15 mouse cellular contexts compared by ENCODE assay signal in genomic region chr15:96749534-96750256, GRCm38 (mm10). TPM values are rescaled to one million over a fixed set of nuclear protein-coding genes. Genes with fewer than 3 reads are reported as not detected.
DNase-seq lines count a peak whose midpoint lies in the region; ATAC-seq lines count a peak whose summit lies in the region.
"Had no signal": no experiment of that assay in that cellular context is flagged by ENCODE, and none has a peak within 500 bp of the region (broad histone marks: within the 10 kb centered on the region; RNA-seq: fewer than 3 reads in every experiment).

No protein-coding gene starts in this region.

- peaks cover 3% of the 10 kb centered on the region; the same call in 1 of the 2 replicates for H3K4me1 ChIP-seq in midbrain, embryonic 15.5 days
- no peaks in the 10 kb centered on the region for H3K4me1 ChIP-seq in midbrain, embryonic 11.5 days (ENCODE audit: control insufficient read depth, insufficient read depth, low read length)
- H3K4me1 ChIP-seq in heart, embryonic 16.5 days (ENCODE audit: control insufficient read depth, insufficient read depth, low read length): peaks cover 27% of the 10 kb centered on the region
- H3K4me1 ChIP-seq in neural tube, embryonic 15.5 days: peaks cover 15% of the 10 kb centered on the region
- H3K4me1 ChIP-seq: limb, embryonic 13.5 days had no signal

- H3K27me3 ChIP-seq in midbrain, embryonic 15.5 days (replicated peaks): no peaks in the 10 kb centered on the region
- H3K27me3 ChIP-seq in midbrain, embryonic 11.5 days (ENCODE audit: control insufficient read depth, insufficient read depth, low read length): no peaks in the 10 kb centered on the region
- H3K27me3 ChIP-seq in heart, embryonic 16.5 days (ENCODE audit: control insufficient read depth, insufficient read depth, low read length): no peaks in the 10 kb centered on the region
- H3K27me3 ChIP-seq in neural tube, embryonic 15.5 days (replicated peaks): no peaks in the 10 kb centered on the region
- H3K27me3 ChIP-seq: limb, embryonic 13.5 days had no signal

- H3K27ac ChIP-seq in midbrain, embryonic 15.5 days: peak overlapping the region; percentile 52; the same call in 1 of the 2 replicates
- no peak overlapping the region for H3K27ac ChIP-seq in midbrain, embryonic 11.5 days (ENCODE audit: low read depth, low read length)
- peak overlapping the region; percentile 99 for H3K27ac ChIP-seq in heart, embryonic 16.5 days (ENCODE audit: low read length)
- no peak overlapping the region for H3K27ac ChIP-seq in neural tube, embryonic 15.5 days (replicated peaks)
- H3K27ac ChIP-seq: hindbrain, embryonic 14.5 days; limb, embryonic 13.5 days had no signal

- no peak for ATAC-seq in midbrain, embryonic 15.5 days (replicated peaks)
- ATAC-seq in midbrain, embryonic 11.5 days (ENCODE audit: low FRiP score): no peak
- peak; percentile 18; the same call in 1 of the 2 replicates for ATAC-seq in heart, embryonic 16.5 days (replicated peaks; ENCODE audit: extremely low read depth, insufficient read depth, low FRiP score)
- ATAC-seq in neural tube, embryonic 15.5 days (ENCODE audit: low FRiP score): no peak

- DNase-seq in heart, adult 18-20 months: peak; percentile 35 to 54
- DNase-seq in heart, postnatal 25 days (ENCODE audit: low spot score): no peak
- no peak for DNase-seq in midbrain, embryonic 11.5 days (ENCODE audit: low spot score, missing footprints)
- DNase-seq in left cerebral cortex, postnatal 4 days: no peak
- DNase-seq in adrenal gland, postnatal 36 days: no peak
- DNase-seq: cerebellum, adult 11-12 months; gastrocnemius, postnatal 10 days; kidney, postnatal 14 days; lung, postnatal 36 days; thymus, postnatal 25 days had no signal

- intact Hi-C loops in heart, postnatal 25 days (cut with DNase I): loop anchor here (2.0 to 5.0 kb wide), 2 partner anchors 48 to 51 kb away; partner anchors contain the start of gene Slc38a2
- intact Hi-C loops in left cerebral cortex, postnatal 4 days (cut with DNase I): no loop called here

- no peaks in the 10 kb centered on the region for H3K36me3 ChIP-seq in midbrain, embryonic 15.5 days (replicated peaks)
- H3K36me3 ChIP-seq in midbrain, embryonic 11.5 days (ENCODE audit: control insufficient read depth, insufficient read depth, low read length): no peaks in the 10 kb centered on the region
- no peaks in the 10 kb centered on the region for H3K36me3 ChIP-seq in heart, embryonic 16.5 days (ENCODE audit: control insufficient read depth, insufficient read depth)
- H3K36me3 ChIP-seq in neural tube, embryonic 15.5 days: no peaks in the 10 kb centered on the region
- H3K36me3 ChIP-seq: limb, embryonic 13.5 days had no signal

- H3K4me3 ChIP-seq in midbrain, embryonic 15.5 days: no peak overlapping the region
- H3K4me3 ChIP-seq in midbrain, embryonic 11.5 days (ENCODE audit: low read depth, low read length): no peak overlapping the region
- H3K4me3 ChIP-seq in heart, embryonic 16.5 days (ENCODE audit: low read length): no peak overlapping the region
- no peak overlapping the region for H3K4me3 ChIP-seq in neural tube, embryonic 15.5 days (replicated peaks)
- H3K4me3 ChIP-seq: limb, embryonic 13.5 days had no signal

- H3K4me2 ChIP-seq in midbrain, embryonic 15.5 days: peak overlapping the region; percentile 16; the same call in 1 of the 2 replicates
- H3K4me2 ChIP-seq in midbrain, embryonic 11.5 days: no peak overlapping the region
- peak overlapping the region; percentile 42 for H3K4me2 ChIP-seq in heart, embryonic 16.5 days (ENCODE audit: low read depth, low read length)
- H3K4me2 ChIP-seq in neural tube, embryonic 15.5 days: 0 out of 2 replicates have a peak overlapping the region, but pooled peaks have one; percentile 24
- H3K4me2 ChIP-seq: hindbrain, embryonic 14.5 days; limb, embryonic 13.5 days had no signal

- no peaks in the 10 kb centered on the region for H3K9me3 ChIP-seq in midbrain, embryonic 15.5 days
- no peaks in the 10 kb centered on the region for H3K9me3 ChIP-seq in midbrain, embryonic 11.5 days (ENCODE audit: control insufficient read depth, low read length)
- H3K9me3 ChIP-seq in heart, embryonic 16.5 days (replicated peaks; ENCODE audit: control insufficient read depth, low read length): no peaks in the 10 kb centered on the region
- H3K9me3 ChIP-seq in neural tube, embryonic 15.5 days (replicated peaks): no peaks in the 10 kb centered on the region
- H3K9me3 ChIP-seq: limb, embryonic 13.5 days had no signal

- 77% methylated on average over 9 of the region's 9 CpGs for WGBS in midbrain, embryonic 15.5 days
- 84% methylated on average over 9 of the region's 9 CpGs for WGBS in midbrain, embryonic 11.5 days
- whole genome bisulfite sequencing in heart, embryonic 16.5 days: 37% methylated on average over 9 of the region's 9 CpGs
- 68% methylated on average over 9 of the region's 9 CpGs for WGBS in neural tube, embryonic 15.5 days

- no peak overlapping the region for H3K9ac ChIP-seq in midbrain, embryonic 15.5 days
- H3K9ac ChIP-seq in midbrain, embryonic 11.5 days (ENCODE audit: low read length): no peak overlapping the region
- peak overlapping the region; percentile 74 for H3K9ac ChIP-seq in heart, embryonic 16.5 days (ENCODE audit: low read length)
- no peak overlapping the region for H3K9ac ChIP-seq in neural tube, embryonic 15.5 days (replicated peaks)
- H3K9ac ChIP-seq: hindbrain, embryonic 14.5 days; limb, embryonic 13.5 days had no signal

RNA-seq across cellular contexts. Expression of gene Slc38a2, which starts 50.2 kb away (rescaled TPM):
- 100 to 1,000 TPM; 194 to 206 TPM for total RNA-seq in heart, adult 18-20 months (2021)
- total RNA-seq in heart, postnatal 25 days (2021): 100 to 1,000 TPM; 230 to 253 TPM
- polyA plus RNA-seq in midbrain, embryonic 15.5 days (2015; fragmentation: Nextera tagmentation; extraction: Ambion mirVana): 121 and 125 TPM in 2 replicates
- polyA plus RNA-seq in midbrain, embryonic 11.5 days (2014; fragmentation: Nextera tagmentation; extraction: Ambion mirVana): 211 and 237 TPM in 2 replicates
- 178 and 190 TPM in 2 replicates for polyA plus RNA-seq in heart, embryonic 16.5 days (2015; fragmentation: Nextera tagmentation; extraction: Ambion mirVana)
- 89.3 and 93.9 TPM in 2 replicates for polyA plus RNA-seq in neural tube, embryonic 15.5 days (2015; fragmentation: Nextera tagmentation; extraction: Ambion mirVana)
- 100 to 1,000 TPM; 114 to 124 TPM for total RNA-seq in left cerebral cortex, postnatal 4 days (2021)
- 100 to 1,000 TPM; 195 to 216 TPM for total RNA-seq in adrenal gland, postnatal 36 days (2021)

Comparison
In these comparisons a context has a peak if more than half of its experiments do, and no peak if none do; other contexts are left out.
1. DNase-seq: peak in heart, adult 18-20 months (2 of 2); none in heart, postnatal 25 days (single experiment), midbrain, embryonic 11.5 days (single experiment), left cerebral cortex, postnatal 4 days (single experiment) and adrenal gland, postnatal 36 days (0 of 2).
2. H3K27ac ChIP-seq: peak in midbrain, embryonic 15.5 days (single experiment) and heart, embryonic 16.5 days (single experiment); none in midbrain, embryonic 11.5 days (single experiment) and neural tube, embryonic 15.5 days (single experiment).